Mouse (Mus musculus): ENCODE data around the gene Tnfrsf12a. TPM values are rescaled to one million over a fixed set of nuclear protein-coding genes. Genes with fewer than 3 reads are reported as not detected.

Gene Tnfrsf12a
- polyA plus RNA-seq, 1 experiment from 2014 or later: 118 TPM

DNA sequence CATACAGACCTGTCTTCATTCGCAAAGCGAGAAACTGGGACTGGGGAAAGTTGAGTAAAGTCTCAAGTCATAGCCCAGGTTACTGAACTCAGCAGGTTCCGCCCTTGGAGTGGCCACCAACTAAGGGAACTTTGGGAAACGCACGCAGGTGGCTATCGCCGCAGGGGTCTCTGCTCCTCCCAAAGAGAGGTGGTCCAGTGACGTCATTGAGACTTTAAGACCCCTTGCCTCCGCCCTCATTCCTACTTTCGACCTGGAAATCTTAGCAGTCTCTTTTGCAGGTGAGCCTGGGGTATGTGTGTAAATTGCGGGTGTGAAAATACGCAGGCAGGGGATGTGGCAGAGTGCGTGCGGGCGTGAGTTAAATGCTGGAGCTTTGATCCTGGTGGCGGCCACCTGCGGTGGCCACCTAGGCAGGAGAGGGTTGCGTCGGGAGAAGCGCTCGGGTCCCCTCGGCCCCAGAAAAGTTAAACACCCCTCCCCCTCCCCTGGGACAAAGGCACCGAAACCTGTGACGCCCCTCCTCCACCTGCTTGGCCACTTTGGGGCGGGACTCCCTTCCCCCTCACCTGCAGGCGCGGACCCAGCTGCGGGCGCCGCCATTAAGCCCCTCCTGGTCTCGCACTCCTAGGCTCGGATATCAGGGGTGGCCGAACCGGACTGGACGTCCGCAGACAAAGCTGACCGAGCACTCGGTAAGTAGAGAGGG is 2.0 kb upstream of the Tnfrsf12a start, which contains the start of gene Cldn6:
Gene Cldn6 (plus strand): TSS at position 123 of the 709 bp plus-strand sequence.
- Histone ChIP-seq H3K9me3 (no peaks in the 10 kb centered on the region), H3K4me2 (peak within 1 kb of the TSS; percentile 61), H3K36me3 (peaks cover 5% of the 10 kb centered on the region; the same call in 1 of the 2 replicates), H3K27ac (replicated peaks) (no peak within 1 kb of the TSS), H3K27me3 (replicated peaks) (peaks cover 68% of the 10 kb centered on the region), H3K4me3 (peak within 1 kb of the TSS; percentile 41), H3K4me1 (peaks cover 34% of the 10 kb centered on the region), H3K9ac (peak within 1 kb of the TSS; percentile 58; the same call in 1 of the 2 replicates)
- no peak for ATAC-seq (ENCODE audit: extremely low read depth, insufficient number of reproducible peaks, low FRiP score, low TSS enrichment)
- WGBS: 2% methylated on average over 38 of the region's 38 CpGs

DNA sequence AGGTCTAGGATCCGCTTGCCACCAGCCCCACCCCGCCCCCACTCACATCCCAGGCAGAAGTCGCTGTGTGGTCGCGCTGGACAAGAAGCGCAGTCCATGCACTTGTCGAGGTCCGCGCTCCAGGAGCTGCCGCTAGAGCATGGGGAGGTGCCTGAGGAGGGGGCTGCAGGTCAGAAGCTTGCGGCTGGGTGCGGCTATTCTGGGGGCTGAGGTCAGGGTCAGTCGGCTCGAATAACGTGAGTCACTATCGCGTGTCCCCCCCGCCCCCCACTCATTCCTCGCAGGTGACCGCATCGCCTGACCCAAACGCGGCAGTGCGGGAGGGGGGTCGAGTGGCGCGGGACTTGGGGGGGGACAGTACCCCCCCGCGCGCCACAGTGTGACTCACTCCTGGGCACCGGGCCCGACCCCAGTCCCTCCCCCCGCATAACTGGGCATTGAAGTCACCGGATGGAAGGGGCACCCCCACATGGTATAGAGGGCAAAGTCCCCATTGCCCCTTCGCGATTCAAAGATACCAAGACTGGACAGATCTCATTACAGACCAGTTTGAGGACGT is 716 bp downstream of the Tnfrsf12a start:
- Histone ChIP-seq H3K27ac (replicated peaks) (peak overlapping the region; percentile 98), H3K9ac (peak overlapping the region; percentile 86), H3K9me3 (no peaks in the 10 kb centered on the region), H3K4me3 (peak overlapping the region; percentile 79), H3K4me2 (peak overlapping the region; percentile 88), H3K36me3 (peaks cover 10% of the 10 kb centered on the region), H3K27me3 (replicated peaks) (peaks cover 41% of the 10 kb centered on the region), H3K4me1 (peaks cover 47% of the 10 kb centered on the region)
- under 1% methylated on average over 36 of the region's 37 CpGs for WGBS
- peak; percentile 21; the same call in 1 of the 2 replicates for ATAC-seq (ENCODE audit: extremely low read depth, insufficient number of reproducible peaks, low FRiP score, low TSS enrichment)

DNA sequence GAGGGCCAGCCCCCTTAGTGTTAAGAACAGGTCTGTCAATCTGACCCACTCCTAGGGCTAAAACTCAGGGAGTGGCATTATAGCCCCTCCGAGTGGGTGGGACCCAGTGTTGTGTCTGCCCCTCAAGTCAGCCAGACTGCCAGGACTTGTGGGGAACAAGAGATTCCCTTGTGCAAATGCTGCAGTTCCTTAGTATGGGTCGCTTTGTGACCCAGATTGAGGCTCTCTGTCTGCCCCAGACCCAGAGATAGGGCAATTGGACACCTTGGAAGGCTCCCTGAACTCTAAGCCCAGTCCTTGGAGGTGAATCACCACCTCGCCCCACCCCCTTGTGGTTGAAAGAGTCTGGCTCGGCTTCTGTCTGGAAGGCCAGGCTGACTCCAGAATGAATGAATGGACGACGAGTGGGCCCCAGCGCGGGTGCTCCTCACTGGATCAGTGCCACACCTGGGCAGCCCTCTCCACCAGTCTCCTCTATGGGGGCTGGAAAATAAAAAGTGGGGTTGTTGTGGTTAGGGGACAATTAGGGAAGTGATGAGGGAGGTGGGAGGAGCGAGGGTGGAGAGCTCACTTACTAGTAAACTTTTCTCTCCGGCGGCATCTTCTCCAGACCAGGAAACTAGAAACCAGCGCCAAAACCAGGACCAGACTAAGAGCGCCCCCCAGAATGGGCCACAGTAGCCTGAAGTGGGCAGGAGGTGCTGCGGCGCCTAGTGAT is 1.5 kb downstream of the Tnfrsf12a start:
- peak overlapping the region; percentile 98 for H3K27ac ChIP-seq (replicated peaks)
- ATAC-seq (ENCODE audit: extremely low read depth, insufficient number of reproducible peaks, low FRiP score, low TSS enrichment): no peak
- H3K27me3 ChIP-seq (replicated peaks): peaks cover 33% of the 10 kb centered on the region
- peak overlapping the region; percentile 86 for H3K9ac ChIP-seq
- H3K4me1 ChIP-seq: peaks cover 47% of the 10 kb centered on the region
- peak overlapping the region; percentile 79 for H3K4me3 ChIP-seq
- H3K36me3 ChIP-seq: peaks cover 12% of the 10 kb centered on the region
- 9% methylated on average over 15 of the region's 15 CpGs for WGBS
- peak overlapping the region; percentile 88 for H3K4me2 ChIP-seq
- no peaks in the 10 kb centered on the region for H3K9me3 ChIP-seq

DNA sequence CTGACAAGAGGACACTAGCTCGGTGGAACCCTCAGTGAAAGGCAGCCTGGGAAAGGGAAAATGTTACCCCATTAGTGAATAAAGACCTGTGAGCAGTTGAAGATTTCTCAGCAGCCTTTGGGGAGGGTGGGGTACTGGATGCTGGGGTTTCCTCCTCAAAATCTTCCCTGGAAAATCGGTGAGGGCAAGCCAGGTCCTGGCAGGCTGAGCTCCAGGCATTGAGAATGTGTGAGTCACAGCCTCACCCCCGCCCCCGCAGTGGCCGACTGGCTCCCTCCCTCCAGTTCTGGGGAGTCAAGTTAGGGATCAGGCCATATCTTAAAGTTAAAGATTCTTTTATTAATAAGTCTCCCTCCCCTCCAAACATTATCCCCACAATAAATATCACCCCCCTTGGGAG is 2.1 kb downstream of the Tnfrsf12a start:
- Histone ChIP-seq H3K4me2 (peak overlapping the region; percentile 88), H3K9me3 (no peaks in the 10 kb centered on the region), H3K27ac (replicated peaks) (peak overlapping the region; percentile 98), H3K4me3 (peak overlapping the region; percentile 79), H3K27me3 (replicated peaks) (peaks cover 27% of the 10 kb centered on the region), H3K4me1 (peaks cover 47% of the 10 kb centered on the region), H3K36me3 (peaks cover 18% of the 10 kb centered on the region), H3K9ac (peak overlapping the region; percentile 86)
- 14% methylated on average over 5 of the region's 5 CpGs for whole genome bisulfite sequencing
- no peak for ATAC-seq (ENCODE audit: extremely low read depth, insufficient number of reproducible peaks, low FRiP score, low TSS enrichment)

DNA sequence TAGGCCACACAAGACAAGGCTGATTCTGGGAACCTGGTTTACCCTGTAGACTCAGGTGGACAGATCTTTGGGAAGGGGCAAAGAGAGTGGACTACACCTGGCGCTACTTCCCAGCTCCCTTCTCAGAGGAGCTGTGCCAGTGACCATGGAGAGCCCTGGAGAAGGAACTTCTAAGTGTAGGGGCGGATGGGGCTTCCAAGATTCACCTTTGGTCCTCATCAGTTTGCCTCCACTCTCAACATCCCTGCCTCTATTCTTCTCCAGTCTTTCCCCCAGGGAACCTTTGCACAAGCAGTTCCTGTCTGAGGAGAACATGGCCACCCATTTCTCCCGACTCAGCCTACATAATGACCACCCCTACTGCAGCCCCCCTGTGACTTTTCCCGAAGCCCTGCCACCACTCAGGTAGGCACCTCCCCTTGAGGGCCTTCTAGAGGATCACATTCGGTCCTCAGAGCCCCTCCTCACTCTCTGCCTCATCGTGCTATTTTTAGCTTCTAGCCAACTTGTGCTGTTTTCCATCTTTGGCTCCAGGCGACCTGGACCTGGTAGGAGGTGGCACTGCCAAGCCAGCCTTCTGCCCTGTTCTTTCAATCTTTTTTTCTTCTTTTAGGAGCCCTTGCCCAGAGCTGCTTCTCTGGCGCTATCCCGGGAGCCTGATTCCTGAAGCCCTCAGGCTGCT is 2.9 kb downstream of the Tnfrsf12a start:
- H3K36me3 ChIP-seq: peaks cover 25% of the 10 kb centered on the region
- peaks cover 44% of the 10 kb centered on the region for H3K4me1 ChIP-seq
- peaks cover 20% of the 10 kb centered on the region for H3K27me3 ChIP-seq (replicated peaks)
- peak overlapping the region; percentile 88 for H3K4me2 ChIP-seq
- ATAC-seq (ENCODE audit: extremely low read depth, insufficient number of reproducible peaks, low FRiP score, low TSS enrichment): no peak
- peak overlapping the region; percentile 86 for H3K9ac ChIP-seq
- 16% methylated on average over 9 of the region's 9 CpGs for WGBS
- H3K9me3 ChIP-seq: no peaks in the 10 kb centered on the region
- peak overlapping the region; percentile 98 for H3K27ac ChIP-seq (replicated peaks)
- peak overlapping the region; percentile 79 for H3K4me3 ChIP-seq

DNA sequence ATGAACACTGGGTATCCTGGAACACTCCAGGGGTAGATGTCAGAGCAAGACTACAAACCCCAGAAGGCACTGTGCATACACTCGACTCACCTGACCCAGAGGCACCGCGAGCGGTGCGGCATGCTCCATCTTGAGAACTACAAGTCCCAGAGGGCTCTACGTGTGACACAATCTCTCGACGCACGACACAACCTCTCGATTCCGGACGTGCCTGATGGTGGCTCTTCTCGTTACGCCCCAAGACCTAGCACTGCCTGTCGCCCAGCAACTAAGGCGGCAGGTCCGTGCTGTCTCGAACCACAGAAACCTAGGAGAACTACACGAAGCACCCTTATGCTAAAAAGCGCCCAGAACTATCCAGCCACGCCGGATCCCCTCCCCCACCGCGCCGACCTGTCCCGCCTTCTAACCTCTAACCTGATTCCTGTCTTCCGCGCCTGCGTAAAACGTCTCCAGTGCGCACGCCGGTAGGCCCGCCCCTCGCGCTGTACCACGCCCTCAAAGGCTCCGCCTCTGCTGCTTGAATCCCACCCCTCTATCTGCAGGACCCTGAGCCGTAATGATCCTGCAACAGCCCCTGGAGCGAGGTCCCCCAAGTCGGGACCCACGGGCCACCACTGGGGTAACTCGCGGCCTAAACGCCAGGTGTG is 3.7 kb downstream of the Tnfrsf12a start, which contains the start of the genes Hcfc1r1 and Thoc6:
Gene Hcfc1r1 (plus strand): TSS at position 173 of the 650 bp plus-strand sequence.
Gene Thoc6 (minus strand): TSS at position 459 of the 650 bp plus-strand sequence.
- WGBS: under 1% methylated on average over 45 of the region's 45 CpGs
- Histone ChIP-seq H3K9me3 (no peaks in the 10 kb centered on the region), H3K9ac (peak within 1 kb of the TSS; percentile 86)

DNA sequence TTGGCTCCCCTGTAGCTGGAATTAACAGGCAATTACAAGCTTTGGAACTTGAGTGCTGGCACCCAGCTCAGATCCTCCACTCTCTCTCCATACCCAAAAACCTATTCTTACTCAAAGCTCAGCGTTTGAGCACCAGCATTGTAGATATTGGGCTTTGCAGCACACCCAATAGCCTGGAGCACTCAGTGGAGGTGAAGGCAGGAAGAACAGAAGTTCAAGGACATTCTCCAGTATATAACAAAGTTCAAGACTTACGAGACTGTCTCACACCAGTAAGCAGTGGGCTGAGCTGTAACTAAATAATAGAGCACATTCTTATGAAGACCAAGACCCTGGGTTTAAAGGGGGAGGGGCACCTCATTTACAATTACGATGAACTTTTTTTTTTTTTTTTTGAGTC is 4.5 kb downstream of the Tnfrsf12a start:
- WGBS: 68% methylated on average over 3 of the region's 3 CpGs
- H3K36me3 ChIP-seq: peaks cover 42% of the 10 kb centered on the region
- peak overlapping the region; percentile 79 for H3K4me3 ChIP-seq
- H3K4me1 ChIP-seq: peaks cover 40% of the 10 kb centered on the region
- H3K27ac ChIP-seq (replicated peaks): no peak overlapping the region
- ATAC-seq (ENCODE audit: extremely low read depth, insufficient number of reproducible peaks, low FRiP score, low TSS enrichment): no peak
- H3K9ac ChIP-seq: peak overlapping the region; percentile 86
- peak overlapping the region; percentile 88 for H3K4me2 ChIP-seq
- peaks cover 3% of the 10 kb centered on the region for H3K27me3 ChIP-seq (replicated peaks)
- H3K9me3 ChIP-seq: no peaks in the 10 kb centered on the region

More for the DNA sequence above, 3.7 kb downstream of the Tnfrsf12a start, which contains the start of the genes Hcfc1r1 and Thoc6:
- H3K27ac ChIP-seq (replicated peaks): peak within 1 kb of the TSS; percentile 98
- peaks cover 34% of the 10 kb centered on the region for H3K36me3 ChIP-seq
- ATAC-seq (ENCODE audit: extremely low read depth, insufficient number of reproducible peaks, low FRiP score, low TSS enrichment): peak; percentile 83
- H3K27me3 ChIP-seq (replicated peaks): peaks cover 11% of the 10 kb centered on the region
- peak within 1 kb of the TSS; percentile 88 for H3K4me2 ChIP-seq
- H3K4me3 ChIP-seq: peak within 1 kb of the TSS; percentile 79
- peaks cover 41% of the 10 kb centered on the region for H3K4me1 ChIP-seq

DNA sequence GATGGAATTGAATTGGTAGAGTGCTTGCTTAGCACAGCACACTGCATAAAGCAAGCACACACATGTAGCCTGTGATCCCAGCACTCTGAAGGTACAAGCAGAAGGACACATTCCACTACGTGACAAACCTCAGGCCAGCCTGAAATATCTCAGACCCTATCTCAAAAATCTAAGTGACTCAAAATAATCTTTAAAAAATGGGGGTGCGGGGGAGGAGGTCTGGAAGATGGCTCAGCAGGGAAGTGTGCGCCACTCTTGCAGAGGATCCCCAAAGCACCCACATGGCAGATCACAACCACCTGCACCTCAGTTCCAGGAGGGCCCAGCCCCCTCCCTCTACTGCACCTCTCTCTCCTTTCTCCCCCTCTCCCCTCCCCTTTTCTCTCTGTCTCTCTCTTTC is 5.7 kb downstream of the Tnfrsf12a start:
- H3K4me2 ChIP-seq: no peak overlapping the region
- WGBS: 82% methylated on average over 3 of the region's 3 CpGs
- H3K27me3 ChIP-seq (replicated peaks): no peaks in the 10 kb centered on the region
- ATAC-seq (ENCODE audit: extremely low read depth, insufficient number of reproducible peaks, low FRiP score, low TSS enrichment): no peak
- no peaks in the 10 kb centered on the region for H3K9me3 ChIP-seq
- H3K9ac ChIP-seq: no peak overlapping the region
- H3K36me3 ChIP-seq: peaks cover 54% of the 10 kb centered on the region
- no peak overlapping the region for H3K27ac ChIP-seq (replicated peaks)
- H3K4me3 ChIP-seq: no peak overlapping the region
- H3K4me1 ChIP-seq: peaks cover 35% of the 10 kb centered on the region

DNA sequence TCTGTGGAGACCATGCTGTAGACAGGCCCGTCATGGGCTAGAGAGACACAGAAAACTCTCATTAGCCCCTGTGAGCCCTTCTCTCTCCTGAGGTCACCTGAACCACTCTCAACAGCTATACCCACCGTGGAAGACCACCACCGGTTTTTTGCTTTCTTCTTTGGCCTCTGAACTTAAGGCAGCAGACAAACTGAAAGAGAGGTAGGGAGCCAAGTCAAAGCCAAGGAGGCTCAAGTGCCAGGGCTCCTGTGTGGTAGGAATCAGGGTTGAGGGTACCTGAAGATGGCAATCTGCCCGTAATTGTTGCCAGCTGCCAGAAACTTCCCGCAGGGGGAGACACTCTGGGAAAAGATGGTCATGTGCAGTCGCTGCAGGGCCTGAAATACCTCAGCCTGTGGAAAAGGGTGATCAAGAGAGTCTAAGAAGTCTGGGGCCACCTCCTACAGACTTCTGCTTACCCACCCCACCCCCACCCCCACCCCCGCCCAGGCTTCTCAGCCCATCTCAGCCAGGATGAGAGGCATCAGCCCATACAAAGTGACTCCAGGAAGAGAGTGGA is 6.7 kb downstream of the Tnfrsf12a start:
- no peak overlapping the region for H3K27ac ChIP-seq (replicated peaks)
- no peaks in the 10 kb centered on the region for H3K27me3 ChIP-seq (replicated peaks)
- peaks cover 26% of the 10 kb centered on the region for H3K4me1 ChIP-seq
- H3K4me2 ChIP-seq: no peak overlapping the region
- no peak overlapping the region for H3K9ac ChIP-seq
- peaks cover 58% of the 10 kb centered on the region for H3K36me3 ChIP-seq
- 90% methylated on average over 7 of the region's 7 CpGs for WGBS
- ATAC-seq (ENCODE audit: extremely low read depth, insufficient number of reproducible peaks, low FRiP score, low TSS enrichment): no peak
- no peaks in the 10 kb centered on the region for H3K9me3 ChIP-seq
- H3K4me3 ChIP-seq: no peak overlapping the region

DNA sequence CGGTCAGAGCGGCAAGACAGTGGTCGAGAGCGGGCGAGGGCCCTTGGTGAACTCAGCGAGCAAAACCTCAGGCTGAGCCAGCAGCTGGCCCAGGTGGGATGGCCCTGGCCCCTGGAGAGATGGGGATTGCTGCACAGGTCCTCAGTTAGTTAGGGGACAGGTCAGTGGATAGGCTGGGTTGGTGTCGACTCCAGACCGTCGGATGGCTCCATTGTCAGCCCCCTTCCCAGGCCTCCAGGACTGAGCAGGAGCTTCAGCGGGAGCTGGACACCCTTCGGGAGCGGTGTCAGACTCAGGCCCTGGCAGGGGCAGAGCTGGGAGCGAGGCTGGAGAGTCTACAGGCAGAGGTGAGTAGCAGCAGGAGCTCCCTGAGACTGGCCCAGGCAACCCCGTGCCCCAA is 11.8 kb downstream of the Tnfrsf12a start:
- WGBS: 79% methylated on average over 14 of the region's 14 CpGs
- no peak for ATAC-seq (ENCODE audit: extremely low read depth, insufficient number of reproducible peaks, low FRiP score, low TSS enrichment)
- no peak overlapping the region for H3K4me2 ChIP-seq

More for the DNA sequence above, 11.8 kb downstream of the Tnfrsf12a start:
- peaks cover 45% of the 10 kb centered on the region for H3K36me3 ChIP-seq
- H3K27me3 ChIP-seq (replicated peaks): peaks cover 34% of the 10 kb centered on the region
- no peak overlapping the region for H3K4me3 ChIP-seq
- no peak overlapping the region for H3K27ac ChIP-seq (replicated peaks)
- H3K4me1 ChIP-seq: peaks cover 11% of the 10 kb centered on the region
- H3K9me3 ChIP-seq: no peaks in the 10 kb centered on the region
- H3K9ac ChIP-seq: 0 out of 2 replicates have a peak overlapping the region, but pooled peaks have one; percentile 8
